Mouse (Mus musculus): ENCODE data around the gene Epb41.

The Epb41 gene

DNA sequence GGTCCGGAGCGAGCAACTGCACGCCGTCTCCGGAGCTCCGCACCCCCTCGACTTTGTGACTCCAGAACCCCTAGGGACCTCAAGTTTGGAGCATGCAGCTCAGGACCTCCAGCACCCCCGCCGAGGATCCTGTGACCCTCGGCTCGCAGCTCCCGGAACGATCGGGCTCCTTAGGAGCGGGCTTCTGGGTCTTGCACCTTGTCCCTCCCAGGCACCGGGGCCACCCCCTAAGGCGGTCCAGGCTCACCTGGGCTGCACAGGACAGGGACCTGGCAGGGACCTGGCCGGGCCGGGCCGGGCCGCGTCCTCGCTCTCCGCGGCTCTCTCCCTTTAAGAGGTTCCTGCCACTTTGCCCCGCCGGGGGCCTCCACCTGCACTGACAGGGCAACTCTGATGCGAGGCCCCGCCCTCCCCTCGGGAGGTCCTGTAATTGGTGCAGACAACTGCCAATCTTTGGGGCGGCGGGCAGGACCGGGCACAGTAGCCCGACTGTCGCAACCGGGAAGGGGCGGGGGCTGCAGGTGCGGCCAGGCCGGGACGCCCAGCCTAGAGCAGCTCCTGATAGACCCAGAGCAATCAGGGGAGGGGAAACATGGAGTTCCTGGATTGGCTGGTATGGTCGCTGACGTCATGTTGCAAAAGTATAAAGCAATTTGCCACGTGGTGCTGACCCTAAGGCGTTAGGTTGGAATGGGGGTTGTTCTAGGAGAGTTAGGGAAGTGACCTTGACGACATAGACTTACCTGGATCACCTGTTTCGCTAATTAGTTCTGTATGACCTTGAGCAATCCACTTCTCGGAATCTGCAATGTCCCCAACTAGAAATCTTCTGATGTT is at the start of gene Epb41:
Epb41 (minus strand) TSS at position 389 of the 837 bp plus-strand sequence.
- in situ Hi-C loops (cut with MboI; ENCODE audit: unreplicated experiment in 2 of 2) = loop anchor here (5.0 kb wide), 4 partner anchors 38 to 208 kb away; no protein-coding TSS in a partner anchor

DNA sequence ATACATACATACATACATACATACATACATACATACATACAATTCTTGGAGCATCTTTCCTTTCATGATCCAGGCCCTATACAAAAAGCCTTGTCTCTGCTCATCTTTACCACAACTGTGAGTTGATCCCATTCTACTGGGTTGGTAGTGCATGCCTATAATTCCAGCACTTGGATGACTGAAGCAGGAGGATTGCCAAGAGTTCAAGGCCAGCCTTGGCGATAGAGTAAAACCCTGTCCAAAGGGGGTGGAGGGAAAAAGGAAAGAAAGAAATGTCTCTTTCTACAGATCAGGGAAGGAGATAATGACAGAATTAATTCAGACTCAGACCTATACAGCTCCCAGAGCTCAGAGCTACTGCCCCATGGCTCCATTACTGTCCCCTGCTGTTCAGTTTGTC is 48.0 kb upstream of the Epb41 start:
- in situ Hi-C loops (cut with MboI; ENCODE audit: unreplicated experiment in 2 of 2) = no loop called here

DNA sequence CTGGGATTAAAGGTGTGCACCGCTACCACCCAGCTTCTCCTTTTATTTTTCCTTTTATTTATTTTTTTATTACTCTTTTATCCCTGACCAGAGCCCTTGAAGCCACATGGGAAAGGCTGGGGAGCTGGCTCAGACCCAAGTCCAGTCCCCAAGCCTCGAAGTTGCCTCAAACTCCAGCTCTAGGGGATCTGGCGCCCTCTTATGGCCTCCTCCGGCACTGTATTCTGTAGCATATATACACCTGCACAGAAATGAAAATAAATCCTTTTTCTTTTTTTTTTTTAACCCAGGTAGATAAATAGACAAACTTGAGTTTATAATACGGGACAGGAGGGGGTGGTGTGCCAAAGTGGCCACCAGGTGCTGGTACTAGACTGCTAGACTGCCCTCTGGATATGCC is 46.6 kb upstream of the Epb41 start:
- in situ Hi-C loops (cut with MboI; ENCODE audit: unreplicated experiment in 2 of 2) = no loop called here

DNA sequence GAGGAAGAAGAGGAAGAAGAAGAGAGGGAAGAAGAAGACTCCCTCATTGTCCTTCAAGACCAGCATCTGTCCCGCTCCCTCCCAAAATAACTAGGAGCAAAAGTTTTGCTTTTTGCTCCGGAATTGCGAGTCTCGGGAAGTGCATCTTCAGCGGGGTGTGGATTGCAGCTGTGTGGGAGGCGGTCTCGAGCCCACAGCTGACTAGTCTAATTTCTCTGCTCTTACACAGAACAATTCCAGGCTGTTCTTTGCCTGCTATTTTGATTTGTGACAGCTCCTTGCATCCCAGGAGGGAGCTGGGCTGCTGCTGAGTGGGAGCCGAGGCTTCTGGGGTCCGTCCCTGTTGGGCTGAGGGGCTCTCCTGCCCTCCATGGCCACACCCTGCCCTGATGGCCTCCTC is 44.4 kb upstream of the Epb41 start:
- in situ Hi-C loops (cut with MboI; ENCODE audit: unreplicated experiment in 2 of 2) = no loop called here

DNA sequence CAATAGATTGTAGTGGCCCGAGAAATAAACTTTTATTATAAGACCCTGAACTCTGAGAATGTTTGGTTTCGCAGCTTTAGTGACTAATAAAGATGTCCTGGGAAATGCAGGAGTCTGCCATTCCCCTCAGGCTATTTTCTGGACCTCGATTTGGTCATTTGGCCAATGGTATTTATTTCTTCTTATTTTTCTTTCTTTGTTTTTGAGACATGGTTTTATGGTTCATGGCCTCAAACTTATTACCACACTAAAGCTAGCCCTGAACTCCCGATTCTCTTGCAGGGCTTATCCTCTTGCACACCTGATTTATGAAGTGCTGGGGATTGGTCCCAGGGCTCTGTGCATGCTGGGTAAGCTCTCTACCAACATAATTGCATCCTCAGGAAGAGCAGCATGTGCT is 41.2 kb upstream of the Epb41 start:
- in situ Hi-C loops (cut with MboI; ENCODE audit: unreplicated experiment in 2 of 2) = no loop called here

DNA sequence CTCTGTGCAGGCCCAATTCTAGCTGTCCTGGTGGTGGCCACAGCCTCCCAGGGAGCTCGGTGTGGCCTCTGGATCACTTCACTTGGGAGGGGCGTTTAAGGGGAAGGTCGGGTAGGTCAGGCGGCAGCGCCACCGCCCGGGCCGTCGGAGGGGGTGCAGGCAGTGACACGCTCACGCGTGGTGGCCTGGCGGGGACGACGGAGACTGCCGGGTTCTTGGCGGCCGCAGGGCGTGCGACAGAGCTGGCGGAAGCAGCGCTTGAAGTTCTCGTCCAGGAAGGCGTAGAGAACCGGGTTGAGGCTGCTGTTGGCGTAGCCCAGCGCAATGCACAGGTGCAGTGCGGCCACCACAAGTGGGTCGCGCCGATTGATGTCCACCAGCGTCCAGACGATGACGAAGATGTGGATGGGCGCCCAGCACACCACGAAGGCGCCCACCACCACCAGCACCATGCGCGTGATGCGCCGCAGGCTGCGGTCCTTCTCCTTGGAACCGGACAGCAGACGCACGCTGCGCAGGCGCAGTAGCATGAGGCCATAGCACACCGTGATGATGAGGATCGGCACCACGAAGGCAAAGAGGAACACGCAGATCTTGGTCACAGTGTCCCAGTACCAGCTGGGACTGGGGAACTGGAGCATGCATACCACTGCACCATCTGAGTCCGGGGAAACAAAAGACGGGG is 38.4 kb upstream of the Epb41 start:
- in situ Hi-C loops (cut with MboI; ENCODE audit: unreplicated experiment in 2 of 2) = no loop called here

DNA sequence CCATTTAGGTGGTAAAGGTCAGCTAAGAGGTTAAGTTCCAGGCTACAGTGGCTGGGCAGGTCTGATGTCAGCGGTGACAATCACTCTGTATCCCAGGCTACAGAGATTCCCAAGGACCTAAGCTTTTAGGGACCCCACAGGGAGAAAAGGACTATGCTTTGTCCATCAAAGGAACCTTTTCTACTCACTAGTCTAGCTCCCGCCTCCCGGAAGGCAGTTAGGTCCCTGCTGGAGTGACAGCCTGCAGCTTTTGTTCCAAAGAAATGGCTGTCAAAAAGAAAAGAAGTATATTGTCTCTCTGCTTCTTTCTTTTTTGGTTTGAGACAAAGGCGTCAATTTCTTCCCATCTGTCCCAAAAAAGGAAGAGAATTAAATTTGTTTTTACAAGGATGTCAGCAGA is 36.1 kb upstream of the Epb41 start:
- in situ Hi-C loops (cut with MboI; ENCODE audit: unreplicated experiment in 2 of 2) = no loop called here

DNA sequence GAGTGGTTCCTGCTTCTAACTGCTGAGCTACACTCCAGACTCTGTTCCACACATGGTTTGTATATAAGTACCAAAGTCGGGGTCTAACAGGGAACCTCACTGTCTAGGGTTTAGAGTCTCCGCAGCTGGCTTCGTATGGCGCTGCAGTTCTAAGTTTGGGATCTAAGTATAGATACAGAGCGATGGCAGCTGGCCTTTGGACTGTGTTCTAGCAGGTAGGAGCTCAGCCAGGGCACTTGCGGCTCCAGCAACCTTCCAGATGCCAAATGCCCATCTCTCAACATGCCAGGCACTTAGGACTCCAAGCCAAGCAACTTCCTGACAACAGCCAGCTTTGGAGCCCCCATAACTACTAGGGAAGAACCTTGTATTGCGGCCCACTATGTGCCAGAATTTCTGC is 33.1 kb upstream of the Epb41 start:
- in situ Hi-C loops (cut with MboI; ENCODE audit: unreplicated experiment in 2 of 2) = no loop called here

DNA sequence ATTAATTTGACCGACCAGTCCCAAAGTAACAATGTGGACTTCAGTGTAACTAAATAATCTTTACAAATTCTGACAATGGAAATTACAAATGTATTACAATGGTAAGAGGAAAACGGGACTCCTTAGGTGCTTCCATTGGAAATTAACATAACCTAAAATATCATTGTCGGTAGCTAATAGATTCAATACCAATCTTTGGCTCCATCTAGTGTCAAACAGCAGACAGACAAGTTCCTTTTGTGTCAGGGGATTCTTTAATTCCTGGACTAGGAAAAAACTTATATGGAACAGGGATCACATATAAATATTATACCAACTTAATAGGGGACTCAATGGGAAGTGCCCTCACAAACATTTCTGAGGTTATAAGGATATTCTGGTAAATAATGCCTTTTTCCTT is 26.0 kb upstream of the Epb41 start:
- in situ Hi-C loops (cut with MboI; ENCODE audit: unreplicated experiment in 2 of 2) = loop anchor here in 1 of 2 experiments (5.0 kb wide), 1 partner anchor 1144 kb away; no protein-coding TSS in a partner anchor

DNA sequence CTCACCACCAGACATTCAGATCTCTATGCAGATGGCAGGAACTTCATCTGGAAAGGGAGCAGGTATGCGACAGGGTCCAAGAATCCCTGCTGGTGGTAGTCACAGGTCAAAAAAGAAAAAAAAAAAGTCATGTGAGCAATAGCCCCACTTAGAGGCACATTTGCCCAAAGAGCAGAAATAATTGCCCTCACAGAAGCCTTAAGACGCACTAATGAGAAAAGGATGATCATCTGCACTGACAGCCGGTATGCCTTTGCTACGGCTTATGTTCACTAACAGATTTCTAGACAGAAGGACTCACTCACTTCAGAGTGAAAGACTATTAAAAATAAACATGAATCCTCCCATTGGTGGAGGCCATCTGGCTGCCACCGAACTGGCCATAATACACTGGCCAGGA is 24.4 kb upstream of the Epb41 start:
- in situ Hi-C loops (cut with MboI; ENCODE audit: unreplicated experiment in 2 of 2) = loop anchor here in 1 of 2 experiments (10.0 kb wide), 1 partner anchor 75 kb away; no protein-coding TSS in a partner anchor

DNA sequence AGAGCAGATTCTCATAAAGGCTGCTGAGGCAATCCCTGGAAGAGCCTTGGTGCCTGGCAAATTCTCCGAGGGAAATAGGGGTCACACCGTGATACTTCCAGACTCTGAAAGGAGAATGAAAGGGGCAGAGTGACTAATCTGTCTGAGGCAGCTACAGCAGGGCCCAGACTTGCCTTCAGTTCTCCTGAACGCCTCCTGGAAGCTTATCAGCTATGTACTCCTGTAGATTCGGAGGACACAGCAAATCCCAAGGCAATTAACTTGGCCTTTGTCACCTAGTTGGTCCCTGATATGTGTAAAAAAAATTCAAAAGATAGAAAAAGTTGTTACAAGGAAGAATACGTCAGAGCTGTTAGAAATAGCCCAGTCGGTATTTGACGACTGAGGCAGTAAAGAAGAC is 19.9 kb upstream of the Epb41 start:
- in situ Hi-C loops (cut with MboI; ENCODE audit: unreplicated experiment in 2 of 2) = loop anchor here in 1 of 2 experiments (10.0 kb wide), 1 partner anchor 80 kb away; no protein-coding TSS in a partner anchor

DNA sequence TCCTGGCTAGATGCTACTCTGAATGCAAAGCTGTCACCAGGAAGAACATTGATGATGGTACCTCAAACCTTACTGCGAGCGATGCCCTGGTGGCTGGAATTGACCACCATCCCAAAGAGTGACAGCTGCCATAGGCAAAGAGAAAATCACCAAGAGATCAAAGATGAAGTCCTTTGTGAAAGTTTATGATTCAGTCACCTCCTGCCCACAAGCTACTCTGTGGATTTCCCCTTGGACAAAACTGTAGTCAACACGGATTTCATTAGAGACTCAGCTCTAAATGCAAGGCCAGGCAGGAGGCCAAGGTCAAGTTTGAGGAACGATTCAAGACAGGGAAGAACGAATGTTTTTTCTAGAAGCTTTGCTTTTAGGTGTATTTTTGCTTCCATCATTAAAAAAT is 18.8 kb upstream of the Epb41 start:
- in situ Hi-C loops (cut with MboI; ENCODE audit: unreplicated experiment in 2 of 2) = loop anchor here (5.0 to 10.0 kb wide), 4 partner anchors 81 to 418 kb away; partner anchors contain the start of gene Sesn2 (in 1 of the 2)

DNA sequence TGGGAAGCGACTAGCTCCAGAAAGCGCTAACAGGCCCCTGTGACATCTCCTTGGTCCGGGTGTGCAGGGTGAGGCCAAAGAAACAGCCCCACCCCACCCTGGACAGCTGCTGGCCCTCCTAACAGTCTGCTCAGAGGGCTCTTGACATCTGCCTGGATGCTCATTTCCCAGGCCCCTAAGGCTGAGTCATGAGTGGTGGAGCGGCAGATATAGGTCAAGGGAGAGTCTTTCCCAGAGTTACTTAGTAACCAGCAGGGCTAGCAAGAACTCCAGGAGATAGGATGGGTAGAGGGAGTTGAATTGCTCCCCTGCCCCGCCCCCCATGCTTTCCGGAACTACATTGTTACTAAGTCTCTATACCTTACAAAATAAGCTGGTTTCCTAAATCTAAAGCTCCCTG is 18.0 kb upstream of the Epb41 start:
- in situ Hi-C loops (cut with MboI; ENCODE audit: unreplicated experiment in 2 of 2) = loop anchor here (5.0 to 10.0 kb wide), 4 partner anchors 82 to 419 kb away; partner anchors contain the start of gene Sesn2 (in 1 of the 2)

DNA sequence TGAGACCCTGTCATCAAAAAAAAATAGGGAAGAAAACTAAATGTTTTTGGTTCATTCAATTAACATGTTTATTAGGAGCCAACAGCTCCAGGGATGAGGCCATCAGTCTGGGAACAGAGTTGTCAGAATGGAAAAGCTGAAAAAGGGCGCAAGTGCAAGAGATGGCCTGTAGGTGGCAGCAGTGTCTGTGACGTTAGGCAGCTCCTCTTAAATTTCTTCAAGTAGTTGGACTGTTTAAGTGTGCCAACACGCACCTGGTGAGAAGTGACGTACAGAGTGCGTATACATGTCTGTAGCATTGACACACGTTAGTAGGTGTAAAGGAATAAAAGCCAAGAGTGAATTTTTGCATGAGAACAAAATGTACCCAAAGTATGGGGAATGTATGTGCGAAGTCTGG is 13.8 kb upstream of the Epb41 start:
- in situ Hi-C loops (cut with MboI; ENCODE audit: unreplicated experiment in 2 of 2) = loop anchor here (5.0 to 10.0 kb wide), 5 partner anchors 256 to 846 kb away; partner anchors contain the start of gene Sesn2 (in 1 of the 2)

DNA sequence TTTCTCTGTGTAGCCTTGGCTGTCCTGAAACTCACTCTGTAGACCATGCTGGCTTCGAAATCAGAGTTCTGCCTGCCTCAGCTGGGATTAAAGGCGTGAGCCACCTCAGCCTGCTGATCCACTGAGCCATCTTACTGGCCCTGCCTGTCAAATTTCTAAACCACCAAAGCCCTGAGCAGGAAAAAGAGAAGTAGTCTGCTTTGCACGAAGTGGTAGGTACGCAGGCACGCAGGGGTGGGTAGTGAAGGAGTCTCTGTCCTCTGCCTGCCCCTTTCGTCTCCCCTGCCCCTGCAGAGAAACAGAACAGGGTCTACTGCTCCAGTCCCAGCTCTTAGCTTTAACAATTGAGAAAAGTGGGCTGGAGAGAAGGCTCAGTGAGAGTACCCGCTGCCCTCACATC is 10.0 kb upstream of the Epb41 start:
- in situ Hi-C loops (cut with MboI; ENCODE audit: unreplicated experiment in 2 of 2) = loop anchor here (5.0 to 10.0 kb wide), 5 partner anchors 260 to 850 kb away; partner anchors contain the start of gene Sesn2 (in 1 of the 2)

DNA sequence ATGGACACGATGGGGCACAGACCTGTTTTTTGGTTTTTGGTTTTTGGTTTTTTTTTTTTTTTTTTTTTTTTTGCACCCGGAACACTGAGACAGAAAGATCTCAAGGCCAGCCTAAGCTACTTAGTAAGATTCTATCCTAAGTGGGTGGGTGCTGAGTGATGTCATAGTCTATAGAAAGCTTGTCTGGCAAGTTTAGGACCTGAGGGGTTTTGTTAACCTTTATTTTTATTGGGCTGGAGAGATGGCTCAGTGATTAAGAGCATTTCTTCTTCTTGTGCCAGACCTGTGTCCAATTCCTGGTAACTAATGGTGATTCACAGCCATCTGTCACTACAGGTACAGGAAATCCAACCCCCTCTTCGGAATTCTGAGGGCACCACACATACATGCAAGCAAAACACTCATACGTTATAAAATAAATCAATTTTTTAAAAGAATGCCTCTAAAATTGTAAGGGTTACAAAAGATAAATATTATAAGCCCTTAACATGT is 5.4 kb upstream of the Epb41 start:
- in situ Hi-C loops (cut with MboI; ENCODE audit: unreplicated experiment in 2 of 2) = loop anchor here (5.0 to 10.0 kb wide), 7 partner anchors 108 to 1118 kb away; no protein-coding TSS in a partner anchor

DNA sequence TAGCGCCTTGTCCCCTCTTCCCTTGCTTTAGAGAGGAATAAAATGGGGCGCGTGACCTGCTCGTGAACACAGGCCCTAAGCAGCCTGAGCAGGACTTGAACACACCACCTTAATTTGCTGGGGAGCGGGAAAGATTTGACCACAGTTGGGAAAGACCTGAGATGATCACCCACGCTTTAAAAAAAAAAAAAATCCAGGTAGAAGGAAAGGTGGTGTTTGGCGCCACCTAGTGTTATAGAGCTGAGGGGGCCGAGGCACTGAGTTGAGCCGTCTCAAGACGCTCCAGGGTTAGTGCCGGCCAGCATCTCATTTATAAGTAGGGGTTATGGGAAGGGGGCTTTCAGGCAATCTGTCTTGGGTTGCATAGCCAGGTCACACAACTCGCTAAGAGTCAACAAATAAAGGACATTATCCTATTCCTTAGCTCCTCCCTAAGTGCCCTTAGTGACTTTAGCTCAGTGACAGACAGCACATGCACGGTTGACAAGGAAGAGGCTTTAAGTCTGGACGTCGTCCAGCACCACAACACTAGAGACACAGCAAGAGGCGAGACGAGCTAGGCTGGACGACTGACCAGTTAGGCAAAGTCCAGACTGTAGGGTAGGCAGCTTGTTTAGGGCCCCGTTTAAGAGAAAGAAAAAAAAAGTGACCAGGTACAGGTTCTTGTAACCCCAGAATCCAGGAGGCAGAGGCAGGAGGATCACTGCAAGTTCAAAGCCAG is 4.6 kb upstream of the Epb41 start:
- in situ Hi-C loops (cut with MboI; ENCODE audit: unreplicated experiment in 2 of 2) = loop anchor here (5.0 to 10.0 kb wide), 9 partner anchors 102 to 1117 kb away; no protein-coding TSS in a partner anchor

DNA sequence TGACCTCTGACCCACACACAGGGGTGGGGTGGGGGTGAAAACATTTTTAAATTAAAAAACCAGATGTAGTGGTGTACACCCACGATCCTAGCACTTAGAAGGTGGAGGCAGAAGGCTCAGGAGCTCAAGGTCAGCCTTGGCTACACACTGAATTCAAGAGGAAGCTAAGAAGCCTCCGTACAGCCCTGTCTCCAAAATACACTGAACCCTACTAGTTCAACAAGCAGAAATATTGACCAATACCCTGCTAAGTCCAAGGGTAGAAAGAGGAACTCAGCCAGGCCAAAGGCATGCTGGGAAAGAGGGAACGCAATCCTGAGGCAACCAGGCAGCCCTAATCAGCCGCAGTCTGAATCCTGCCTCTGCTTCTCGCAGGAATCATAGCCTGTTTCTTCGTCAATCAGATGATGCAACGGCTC is 3.2 kb upstream of the Epb41 start:
- in situ Hi-C loops (cut with MboI; ENCODE audit: unreplicated experiment in 2 of 2) = loop anchor here in 1 of 2 experiments (5.0 kb wide), 3 partner anchors 101 to 211 kb away; no protein-coding TSS in a partner anchor

DNA sequence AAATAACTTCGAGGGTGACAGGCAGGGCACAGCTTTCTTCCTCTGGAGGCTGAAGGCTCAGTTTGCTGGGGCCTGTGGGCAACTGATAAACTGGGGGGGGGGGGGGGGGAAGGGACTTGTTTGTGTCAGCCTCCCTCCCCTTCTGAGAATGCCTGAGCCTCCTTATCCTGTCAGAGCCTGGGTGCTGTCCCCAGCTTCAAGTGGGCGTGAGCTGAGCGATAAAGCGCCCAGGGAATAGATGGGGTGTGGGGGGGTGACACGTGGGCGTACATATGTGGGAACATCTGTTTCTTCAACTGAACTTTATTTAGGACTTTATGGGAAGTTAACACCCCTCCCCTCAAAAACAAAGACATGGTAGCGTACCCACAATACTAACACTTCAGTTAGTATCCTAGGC is 2.3 kb upstream of the Epb41 start:
- in situ Hi-C loops (cut with MboI; ENCODE audit: unreplicated experiment in 2 of 2) = loop anchor here in 1 of 2 experiments (5.0 kb wide), 3 partner anchors 100 to 210 kb away; no protein-coding TSS in a partner anchor
